Mouse (Mus musculus): ENCODE data around the gene Trim3.

Gene Trim3

GRCm38 (mm10) chr7:105611767-105612166 is 21.6 kb downstream of the Trim3 start:
- no peak for DNase-seq (ENCODE audit: low spot score in 2 of 2)

GRCm38 (mm10) chr7:105608467-105608866 is 24.9 kb downstream of the Trim3 start:
- DNase-seq (ENCODE audit: low spot score in 2 of 2): no peak

- DNase-seq (ENCODE audit: low spot score in 2 of 2): peak in 1 of 2 experiments; percentile 47
These were observed 30.3 kb downstream of the Trim3 start for GRCm38 (mm10) chr7:105602860-105603623.

GRCm38 (mm10) chr7:105590097-105590496 is 43.3 kb downstream of the Trim3 start:
- no peak for DNase-seq (ENCODE audit: low spot score in 2 of 2)

- DNase-seq (ENCODE audit: low spot score in 2 of 2): no peak
These were observed 45.0 kb downstream of the Trim3 start for GRCm38 (mm10) chr7:105588325-105588912.

- DNase-seq (ENCODE audit: low spot score in 2 of 2): no peak
These were observed 51.4 kb downstream of the Trim3 start for GRCm38 (mm10) chr7:105581959-105582358.

GRCm38 (mm10) chr7:105581094-105581703 is 52.2 kb downstream of the Trim3 start, which contains the start of gene Apbb1:
TSS of gene Apbb1 (minus strand) at chr7:105581653.
- DNase-seq (ENCODE audit: low spot score in 2 of 2): peak; percentile 59 to 76

GRCm38 (mm10) chr7:105580627-105581089 is 52.7 kb downstream of the Trim3 start:
- no peak for DNase-seq (ENCODE audit: low spot score in 2 of 2)

GRCm38 (mm10) chr7:105578481-105578880 is 54.9 kb downstream of the Trim3 start:
- no peak for DNase-seq (ENCODE audit: low spot score in 2 of 2)

GRCm38 (mm10) chr7:105577377-105577871 is 55.9 kb downstream of the Trim3 start:
- no peak for DNase-seq (ENCODE audit: low spot score in 2 of 2)

GRCm38 (mm10) chr7:105576166-105576748 is 57.1 kb downstream of the Trim3 start:
- no peak for DNase-seq (ENCODE audit: low spot score in 2 of 2)

GRCm38 (mm10) chr7:105574537-105574936 is 58.8 kb downstream of the Trim3 start:
- no peak for DNase-seq (ENCODE audit: low spot score in 2 of 2)

GRCm38 (mm10) chr7:105572949-105573348 is 60.4 kb downstream of the Trim3 start:
- DNase-seq (ENCODE audit: low spot score in 2 of 2): no peak

- DNase-seq (ENCODE audit: low spot score in 2 of 2): no peak
These were observed 62.6 kb downstream of the Trim3 start for GRCm38 (mm10) chr7:105570756-105571155.

GRCm38 (mm10) chr7:105569512-105570496 is 63.6 kb downstream of the Trim3 start:
- peak in 1 of 2 experiments; percentile 48 for DNase-seq (ENCODE audit: low spot score in 2 of 2)

GRCm38 (mm10) chr7:105568988-105569471 is 64.3 kb downstream of the Trim3 start:
- DNase-seq (ENCODE audit: low spot score in 2 of 2): peak; percentile 84 to 86

GRCm38 (mm10) chr7:105568583-105568982 is 64.8 kb downstream of the Trim3 start:
- DNase-seq (ENCODE audit: low spot score in 2 of 2): peak; percentile 71 to 78

- no peak for DNase-seq (ENCODE audit: low spot score in 2 of 2)
These were observed 68.1 kb downstream of the Trim3 start for GRCm38 (mm10) chr7:105565071-105565836.

GRCm38 (mm10) chr7:105563367-105563766 is 70.0 kb downstream of the Trim3 start:
- DNase-seq (ENCODE audit: low spot score in 2 of 2): no peak

GRCm38 (mm10) chr7:105562317-105562716 is 71.1 kb downstream of the Trim3 start:
- DNase-seq (ENCODE audit: low spot score in 2 of 2): no peak
